Mouse (Mus musculus) embryonic facial prominence, embryonic 15.5 days (tissue): ENCODE results near the gene Cfhr2. TPM values are rescaled to one million over a fixed set of nuclear protein-coding genes. Genes with fewer than 3 reads are reported as not detected.
"Not testable (repeated sequence)": the region's sequence is repeated elsewhere in the genome, so short reads cannot be mapped to it uniquely, and the experiment has no call there.

Experiments
- ATAC-seq: fragments of 200-750 bp; cut with Nextera tagmentation; 2 replicates; pipeline ENCODE4 v1.8.0; 2017; ENCODE audit warnings: low read depth, moderate TSS enrichment; ENCODE audit not compliant: insufficient number of reproducible peaks, low FRiP score, low TSS enrichment
- H3K27ac ChIP-seq: fragments of 300-500 bp; sonication (generic); replicated peaks from 2 replicates; pipeline ENCODE4 v1.5.1; 2015; ENCODE audit warnings: mild to moderate bottlenecking, inconsistent platforms
- H3K27me3 ChIP-seq: fragments of 300-500 bp; sonication (generic); 2 replicates; pipeline ENCODE4 v1.6.1; 2015; ENCODE audit warnings: inconsistent platforms
- H3K36me3 ChIP-seq: fragments of 300-500 bp; sonication (generic); 2 replicates; pipeline ENCODE4 v1.6.1; 2015; ENCODE audit warnings: mild to moderate bottlenecking, inconsistent platforms
- H3K4me1 ChIP-seq: fragments of 300-500 bp; sonication (generic); 2 replicates; pipeline ENCODE4 v1.6.1; 2015; ENCODE audit warnings: inconsistent platforms
- H3K4me2 ChIP-seq: fragments of 300-500 bp; sonication (generic); replicated peaks from 2 replicates; pipeline ENCODE4 v1.6.1; 2015; ENCODE audit warnings: mild to moderate bottlenecking, inconsistent platforms
- H3K4me3 ChIP-seq: fragments of 300-500 bp; sonication (generic); replicated peaks from 2 replicates; pipeline ENCODE4 v1.5.1; 2015; ENCODE audit warnings: mild to moderate bottlenecking, inconsistent platforms
- H3K9ac ChIP-seq: fragments of 300-500 bp; sonication (generic); 2 replicates; pipeline ENCODE4 v1.6.1; 2015; ENCODE audit warnings: inconsistent platforms
- H3K9me3 ChIP-seq: fragments of 300-500 bp; sonication (generic); replicated peaks from 2 replicates; pipeline ENCODE4 v1.6.1; 2016; ENCODE audit warnings: inconsistent platforms
- WGBS: fragments of 180-500 bp; shearing (Covaris S2); methylation state at CpG from one replicate; pipeline ENCODE4 v1.1.7; 2015; 5-methylcytosine and 5-hydroxymethylcytosine counted together
- polyA plus RNA-seq: library from polyadenylated mRNA; unstranded; fragments of >200 nt; fragmentation: Nextera tagmentation; extraction: Ambion mirVana; gene quantifications from 2 replicates; pipeline ENCODE4 v1.2.1, GENCODE M21; 2015

The Cfhr2 gene
- polyA plus RNA-seq, result 0.19 TPM in 1 of 2 replicates, not detected in the other

DNA sequence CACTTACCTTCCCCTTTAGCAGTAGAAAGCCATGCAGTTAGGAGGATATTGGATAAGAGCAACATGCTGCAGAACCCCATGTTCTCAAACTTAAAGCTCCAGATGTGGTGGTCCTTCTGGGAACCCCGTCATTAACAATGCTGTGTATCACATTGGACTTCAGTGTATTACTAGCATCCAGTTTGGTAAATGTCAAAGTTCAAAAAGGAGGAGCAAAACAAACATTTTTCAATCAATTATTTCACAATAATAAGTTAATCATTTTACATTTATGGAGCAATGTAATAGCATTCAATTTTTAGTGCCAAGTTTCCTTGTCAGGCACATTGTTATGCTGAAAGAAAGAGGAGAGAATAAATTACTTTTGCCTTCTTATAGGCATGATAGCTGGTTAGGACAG lies at the start of gene Cfhr2:
TSS of gene Cfhr2 (minus strand) at position 155 of the 400 bp plus-strand sequence.
- H3K36me3 ChIP-seq, result no peaks in the 10 kb centered on the region
- H3K4me2 ChIP-seq, result no peak within 1 kb of the TSS
- no peak within 1 kb of the TSS for H3K9ac ChIP-seq
- no peak for ATAC-seq
- H3K4me1 ChIP-seq, result no peaks in the 10 kb centered on the region
- H3K4me3 ChIP-seq, result no peak within 1 kb of the TSS
- H3K27ac ChIP-seq, result no peak within 1 kb of the TSS
- no peaks in the 10 kb centered on the region for H3K27me3 ChIP-seq
- no peaks in the 10 kb centered on the region for H3K9me3 ChIP-seq
- WGBS, result 85% methylated on average over 1 of the region's 1 CpGs

DNA sequence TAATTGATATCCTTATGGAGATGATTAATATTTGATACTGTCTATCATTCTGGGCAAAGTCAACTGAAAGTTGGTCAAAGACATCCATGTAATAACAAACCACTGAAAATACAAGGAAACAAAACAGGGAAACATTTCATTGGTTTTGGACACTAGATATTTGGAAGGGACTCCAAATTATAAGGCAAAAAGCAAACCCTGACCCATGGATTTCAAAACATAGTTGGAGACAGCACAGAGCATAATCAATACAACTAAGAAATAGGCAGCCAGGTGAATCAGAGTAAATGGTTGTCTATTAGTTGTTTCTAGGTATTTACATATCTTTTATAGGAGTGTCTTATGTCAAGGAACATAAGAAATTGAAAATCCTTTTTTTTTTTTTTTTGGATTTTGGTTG lies 5.2 kb upstream of the Cfhr2 start:
- H3K4me3 ChIP-seq, result no peak overlapping the region
- H3K27me3 ChIP-seq, result no peaks in the 10 kb centered on the region
- H3K36me3 ChIP-seq, result no peaks in the 10 kb centered on the region
- no peak overlapping the region for H3K9ac ChIP-seq
- ATAC-seq, result no peak
- no peaks in the 10 kb centered on the region for H3K4me1 ChIP-seq
- no peak overlapping the region for H3K27ac ChIP-seq
- no peak overlapping the region for H3K4me2 ChIP-seq
- no peaks in the 10 kb centered on the region for H3K9me3 ChIP-seq

DNA sequence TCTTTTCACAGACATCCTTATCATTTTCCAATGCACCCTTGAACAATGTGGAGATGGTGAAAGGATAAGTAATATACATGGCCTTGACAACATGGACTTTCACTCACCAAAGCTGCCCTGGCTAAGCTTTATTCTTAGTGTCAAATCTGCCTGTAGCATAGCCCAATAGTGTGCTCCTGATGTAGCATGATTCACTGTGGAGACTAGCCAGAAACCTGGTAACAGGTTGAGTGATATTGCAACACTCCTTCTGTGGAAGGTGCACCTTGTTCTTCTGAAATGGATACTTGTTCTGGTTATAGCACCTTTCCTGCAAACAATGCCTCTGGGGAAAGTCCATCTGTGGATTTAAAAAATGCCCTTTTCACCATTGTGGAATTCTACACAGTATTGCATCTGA lies 1.7 kb upstream of the Cfhr2 start:
- ATAC-seq, result no peak
- no peaks in the 10 kb centered on the region for H3K27me3 ChIP-seq
- H3K9ac ChIP-seq, result no peak overlapping the region
- H3K9me3 ChIP-seq, result no peaks in the 10 kb centered on the region
- no peaks in the 10 kb centered on the region for H3K36me3 ChIP-seq
- H3K4me1 ChIP-seq, result no peaks in the 10 kb centered on the region
- no peak overlapping the region for H3K4me2 ChIP-seq
- no peak overlapping the region for H3K27ac ChIP-seq
- no peak overlapping the region for H3K4me3 ChIP-seq

DNA sequence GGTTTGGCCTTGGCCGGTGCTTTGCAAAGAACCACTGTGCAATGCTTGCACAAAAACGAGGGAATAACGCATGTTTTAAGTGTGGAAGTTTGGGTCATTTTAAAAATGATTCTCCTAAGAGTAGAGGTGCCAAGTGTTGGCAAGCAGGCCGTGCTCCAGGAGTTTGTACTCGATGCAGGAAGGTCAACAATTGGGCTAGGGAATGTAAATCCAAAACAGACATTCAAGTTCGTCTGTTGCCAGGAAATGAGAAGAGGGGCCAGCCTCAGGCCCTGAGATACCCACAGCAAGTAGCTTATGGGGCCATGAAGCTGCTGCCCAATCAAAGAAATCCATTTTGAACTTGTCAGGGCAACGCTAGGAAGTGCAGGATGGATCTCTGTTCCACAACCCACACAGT lies 18.8 kb downstream of the Cfhr2 start:
- Histone ChIP-seq H3K4me1 (no peaks in the 10 kb centered on the region), H3K27ac (no peak overlapping the region), H3K9ac (no peak overlapping the region), H3K4me3 (no peak overlapping the region), H3K27me3 (no peaks in the 10 kb centered on the region), H3K4me2 (no peak overlapping the region), H3K9me3 (no peaks in the 10 kb centered on the region), H3K36me3 (no peaks in the 10 kb centered on the region)
- 68% methylated on average over 7 of the region's 7 CpGs for WGBS
- no peak for ATAC-seq

DNA sequence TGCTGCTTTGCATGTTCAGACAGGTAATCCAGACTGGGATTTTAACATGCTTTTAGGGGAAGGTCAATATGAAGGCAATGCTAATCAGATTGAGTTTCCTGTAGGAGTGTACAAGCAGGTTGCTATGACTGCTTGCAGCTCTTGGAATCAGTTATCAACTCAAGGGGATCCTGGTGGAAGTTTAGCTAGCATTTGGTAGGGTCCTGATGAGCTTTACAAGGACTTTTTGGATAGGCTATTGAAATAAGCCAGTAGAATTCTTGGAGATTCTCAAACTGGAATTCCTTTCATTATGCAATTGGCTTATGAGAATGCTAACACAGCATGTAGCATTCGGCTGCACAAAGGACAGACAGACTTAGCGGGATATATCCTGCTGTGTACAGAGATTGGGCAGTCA lies 19.2 kb downstream of the Cfhr2 start:
- Histone ChIP-seq H3K4me2 (no peak overlapping the region), H3K4me3 (no peak overlapping the region), H3K27me3 (no peaks in the 10 kb centered on the region), H3K36me3 (no peaks in the 10 kb centered on the region), H3K4me1 (no peaks in the 10 kb centered on the region), H3K9me3 (no peaks in the 10 kb centered on the region), H3K9ac (no peak overlapping the region), H3K27ac (no peak overlapping the region)
- ATAC-seq, result no peak
- WGBS, result 87% methylated on average over 2 of the region's 2 CpGs

DNA sequence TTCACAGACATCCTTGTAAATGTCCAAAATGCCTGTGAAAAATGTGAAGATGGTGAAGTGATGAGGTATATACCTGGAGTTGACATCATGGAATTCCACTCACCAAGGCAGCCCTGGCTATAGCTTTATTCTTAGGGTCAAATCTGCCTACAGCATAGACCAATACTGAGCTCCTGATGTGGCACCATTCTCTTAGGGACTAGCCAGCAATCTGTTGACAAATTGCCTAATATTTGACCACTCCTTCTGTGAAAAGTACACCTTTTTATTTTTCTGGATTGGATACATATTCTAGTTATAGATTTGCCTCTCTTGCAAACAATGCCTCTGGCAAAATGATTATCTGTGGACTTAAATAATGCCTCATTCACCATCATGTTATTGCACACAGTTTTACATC lies 49.9 kb downstream of the Cfhr2 start:
- Histone ChIP-seq H3K27me3 (no peaks in the 10 kb centered on the region), H3K4me3 (no peak overlapping the region), H3K27ac (no peak overlapping the region), H3K9ac (no peak overlapping the region), H3K4me2 (no peak overlapping the region), H3K9me3 (no peaks in the 10 kb centered on the region), H3K36me3 (no peaks in the 10 kb centered on the region), H3K4me1 (no peaks in the 10 kb centered on the region)
- no peak for ATAC-seq

DNA sequence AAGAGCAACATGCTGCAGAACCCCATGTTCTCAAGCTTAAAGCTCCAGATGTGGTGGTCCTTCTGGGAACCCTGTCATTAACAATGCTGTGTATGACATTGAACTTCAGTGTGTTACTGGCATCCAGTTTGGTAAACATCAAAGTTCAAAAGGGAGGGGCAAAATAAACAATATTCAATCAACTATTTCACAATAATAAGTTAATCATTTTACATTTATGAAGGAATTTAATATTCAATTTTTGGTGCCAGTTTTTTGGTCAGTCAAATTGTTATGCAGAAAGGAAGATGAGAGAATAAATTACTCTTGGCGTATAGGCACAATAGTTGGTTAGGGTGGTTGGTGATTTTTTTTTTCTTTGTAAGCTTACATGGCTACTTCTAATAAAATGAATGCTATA lies 77.4 kb downstream of the Cfhr2 start, which contains the start of gene Gm4788:
TSS of gene Gm4788 (minus strand) at position 101 of the 400 bp plus-strand sequence.
- ATAC-seq, result no peak
- no peaks in the 10 kb centered on the region for H3K9me3 ChIP-seq
- no peak within 1 kb of the TSS for H3K9ac ChIP-seq
- WGBS, result 85% methylated on average over 1 of the region's 1 CpGs
- H3K4me2 ChIP-seq, result no peak within 1 kb of the TSS
- no peaks in the 10 kb centered on the region for H3K4me1 ChIP-seq
- H3K27me3 ChIP-seq, result no peaks in the 10 kb centered on the region
- H3K36me3 ChIP-seq, result no peaks in the 10 kb centered on the region
- no peak within 1 kb of the TSS for H3K4me3 ChIP-seq
- no peak within 1 kb of the TSS for H3K27ac ChIP-seq

DNA sequence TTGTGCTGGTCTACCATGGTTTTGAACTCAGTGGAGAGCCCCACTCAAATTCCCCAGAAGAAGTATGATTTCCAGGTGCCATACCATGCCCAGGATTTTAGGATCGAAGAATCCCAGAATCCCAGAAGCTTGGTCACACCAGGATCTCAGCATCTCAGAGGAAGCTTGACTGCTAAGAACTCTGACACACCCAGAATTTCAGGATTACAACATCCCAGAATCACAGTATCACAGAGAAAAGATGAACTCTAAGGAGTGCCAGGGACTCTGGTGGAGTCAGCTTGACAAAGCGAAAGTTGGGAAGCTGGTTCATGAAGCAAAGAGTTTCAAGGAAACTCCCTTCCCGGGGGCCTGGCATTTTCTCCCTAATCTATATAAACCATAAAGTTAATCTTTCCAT lies 88.6 kb downstream of the Cfhr2 start:
- H3K4me2 ChIP-seq, H3K27ac ChIP-seq, H3K9me3 ChIP-seq, H3K27me3 ChIP-seq, ATAC-seq, H3K36me3 ChIP-seq, H3K4me1 ChIP-seq, H3K4me3 ChIP-seq, H3K9ac ChIP-seq: not testable (repeated sequence)
- WGBS, result 88% methylated on average over 3 of the region's 3 CpGs

Other genes starting within 250 kb of the Cfhr2 start
- not detected in 2 replicates for gene Gm4788, start 77.5 kb downstream of the Cfhr2 start, polyA plus RNA-seq